Mouse (Mus musculus) heart, postnatal 0 days (tissue): ENCODE results near the gene Glod4.

Experiments
- CTCF ChIP-seq: IDR thresholded peaks from 2 replicates; pipeline ENCODE4 v1.5.1; 2016; ENCODE audit warnings: antibody characterized with exemption, control low read depth, low read depth
- EP300 ChIP-seq: IDR thresholded peaks from 2 replicates; pipeline ENCODE4 v1.6.1; 2016; ENCODE audit warnings: antibody characterized with exemption, low read depth

DNA sequence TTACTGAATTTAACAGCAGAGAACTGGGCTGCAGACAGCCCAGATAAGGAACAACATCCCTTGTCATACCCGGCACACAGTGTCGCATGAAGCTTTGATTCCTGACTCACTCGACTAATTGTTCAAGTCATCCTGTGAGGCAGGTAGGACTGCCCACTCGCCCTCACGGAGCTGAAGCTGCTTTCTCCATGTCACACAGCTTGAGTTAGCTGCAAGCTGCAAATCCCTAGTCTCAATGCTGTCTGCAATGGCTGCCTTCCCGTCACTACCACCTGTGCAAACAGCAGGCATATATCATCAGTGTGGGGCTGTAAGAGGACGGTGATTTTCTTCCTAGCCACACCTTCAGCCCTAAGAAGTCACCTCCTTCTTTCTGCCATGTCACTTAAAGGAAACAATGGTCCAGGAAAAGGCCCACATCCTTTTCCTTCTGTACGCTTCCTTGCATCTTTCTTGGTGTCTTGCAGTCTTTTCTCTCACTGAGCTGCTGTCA lies 46.5 kb downstream of the Glod4 start:
- no peak for TF ChIP-seq CTCF
- no peak for TF ChIP-seq EP300
